Mouse (Mus musculus) midbrain, embryonic 12.5 days (tissue): Measurements from ENCODE around the gene Gm44973. TPM values are rescaled to one million over a fixed set of nuclear protein-coding genes. Genes with fewer than 3 reads are reported as not detected.

Experiments
- ATAC-seq: fragments of 200-750 bp; cut with Nextera tagmentation; 2 replicates; pipeline ENCODE4 v1.8.0; 2017; ENCODE audit warnings: low read depth, moderate TSS enrichment, moderate library complexity; ENCODE audit not compliant: low FRiP score
- H3K27ac ChIP-seq: fragments of 300-500 bp; sonication (generic); replicated peaks from 2 replicates; pipeline ENCODE4 v1.5.1; 2016; ENCODE audit warnings: mild to moderate bottlenecking
- H3K27me3 ChIP-seq: fragments of 300-500 bp; sonication (generic); 2 replicates; pipeline ENCODE4 v1.6.1; 2016; ENCODE audit warnings: mild to moderate bottlenecking
- H3K36me3 ChIP-seq: fragments of 300-500 bp; sonication (generic); 2 replicates; pipeline ENCODE4 v1.6.1; 2016
- H3K4me1 ChIP-seq: fragments of 300-500 bp; sonication (generic); 2 replicates; pipeline ENCODE4 v1.6.1; 2016
- H3K4me2 ChIP-seq: fragments of 300-500 bp; sonication (generic); replicated peaks from 2 replicates; pipeline ENCODE4 v1.6.1; 2016; ENCODE audit warnings: mild to moderate bottlenecking, moderate library complexity
- H3K4me3 ChIP-seq: fragments of 300-500 bp; sonication (generic); 2 replicates; pipeline ENCODE4 v1.5.1; 2016; ENCODE audit warnings: mild to moderate bottlenecking
- H3K9ac ChIP-seq: fragments of 300-500 bp; sonication (generic); replicated peaks from 2 replicates; pipeline ENCODE4 v1.6.1; 2016; ENCODE audit warnings: mild to moderate bottlenecking, moderate library complexity
- H3K9me3 ChIP-seq: fragments of 300-500 bp; sonication (generic); 2 replicates; pipeline ENCODE4 v1.6.1; 2016; ENCODE audit warnings: mild to moderate bottlenecking
- WGBS: fragments of 180-500 bp; shearing (Covaris S2); methylation state at CpG from one replicate; pipeline ENCODE4 v1.1.7; 2016; 5-methylcytosine and 5-hydroxymethylcytosine counted together
- polyA plus RNA-seq: library from polyadenylated mRNA; unstranded; fragments of >200 nt; fragmentation: Nextera tagmentation; extraction: Ambion mirVana; gene quantifications from 2 replicates; pipeline ENCODE4 v1.2.1, GENCODE M21; 2016

The Gm44973 gene
- polyA plus RNA-seq, 1 experiment from 2014 or later, result not detected

DNA sequence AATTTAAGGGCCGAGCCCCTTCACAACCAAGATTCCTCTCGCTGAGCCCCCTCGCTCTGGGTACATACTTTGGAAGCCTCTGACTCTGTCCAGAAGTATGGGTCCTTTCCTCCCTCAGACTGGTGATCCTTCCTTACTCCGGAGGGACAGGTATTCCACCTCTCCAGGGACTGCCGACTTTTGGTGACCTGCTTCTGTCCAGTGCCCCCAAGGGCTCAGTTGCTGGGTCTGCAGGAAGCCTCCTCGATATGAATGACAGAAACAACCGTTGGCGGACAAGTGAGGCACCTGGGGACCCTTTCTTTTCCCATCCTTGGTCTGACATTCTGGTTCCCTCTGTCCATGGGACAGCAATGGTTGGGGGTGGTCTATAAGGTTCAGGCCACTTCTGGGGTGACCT, 42.1 kb downstream of the Gm44973 start:
- Histone ChIP-seq H3K9ac (no peak overlapping the region), H3K4me3 (peak overlapping the region; percentile 48), H3K4me1 (peaks cover 40% of the 10 kb centered on the region), H3K27ac (no peak overlapping the region), H3K27me3 (peaks cover 65% of the 10 kb centered on the region), H3K4me2 (peak overlapping the region; percentile 62), H3K9me3 (no peaks in the 10 kb centered on the region), H3K36me3 (no peaks in the 10 kb centered on the region)
- ATAC-seq, result no peak
- WGBS, result 38% methylated on average over 8 of the region's 8 CpGs

DNA sequence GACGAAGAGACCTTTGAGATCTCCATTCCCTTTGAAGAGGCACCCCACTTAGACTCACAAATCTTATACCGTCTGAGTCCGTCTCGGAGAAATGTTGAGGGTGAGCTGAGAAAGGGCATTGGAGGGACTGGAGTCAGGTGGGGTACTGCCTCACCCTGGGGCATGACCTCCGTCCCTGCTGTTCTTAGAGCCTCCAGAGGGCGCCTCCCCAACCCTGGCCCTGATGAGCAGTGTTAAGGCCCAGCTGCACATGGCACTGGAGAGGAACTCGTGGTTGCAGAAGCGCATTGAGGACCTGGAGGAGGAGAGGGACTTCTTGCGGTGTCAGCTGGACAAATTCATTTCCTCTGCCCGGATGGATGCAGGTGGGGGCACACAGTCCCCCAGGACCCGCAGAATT, 42.5 kb downstream of the Gm44973 start:
- 22% methylated on average over 11 of the region's 11 CpGs for WGBS
- peak overlapping the region; percentile 62; the same call in 1 of the 2 replicates for H3K4me2 ChIP-seq
- H3K4me3 ChIP-seq, result no peak overlapping the region
- H3K27me3 ChIP-seq, result peaks cover 61% of the 10 kb centered on the region
- H3K36me3 ChIP-seq, result no peaks in the 10 kb centered on the region
- H3K9ac ChIP-seq, result no peak overlapping the region
- no peak overlapping the region for H3K27ac ChIP-seq
- no peak for ATAC-seq
- H3K4me1 ChIP-seq, result peaks cover 36% of the 10 kb centered on the region
- no peaks in the 10 kb centered on the region for H3K9me3 ChIP-seq

DNA sequence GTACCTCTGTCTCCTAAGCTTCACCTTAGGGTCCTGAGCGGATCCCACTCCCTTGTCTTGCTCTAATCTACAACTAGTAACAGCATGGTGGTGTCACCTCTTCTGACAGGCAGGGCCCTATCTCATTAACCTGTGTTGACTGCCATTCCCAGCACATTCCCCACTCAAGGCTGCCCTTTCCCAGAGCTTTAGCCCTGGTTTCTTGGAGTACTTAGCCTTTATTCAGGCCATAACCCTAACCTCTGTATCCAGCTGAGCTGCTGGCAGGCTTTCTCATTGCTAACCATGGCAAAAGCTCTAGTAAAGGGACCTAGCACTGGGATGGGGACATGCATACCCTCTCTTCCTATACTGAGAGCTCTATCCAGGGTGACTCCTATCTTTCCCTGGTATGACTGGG, 43.3 kb downstream of the Gm44973 start:
- ATAC-seq, result no peak
- Histone ChIP-seq H3K4me3 (no peak overlapping the region), H3K9ac (no peak overlapping the region), H3K27ac (no peak overlapping the region), H3K4me2 (no peak overlapping the region), H3K36me3 (no peaks in the 10 kb centered on the region), H3K9me3 (no peaks in the 10 kb centered on the region), H3K27me3 (peaks cover 53% of the 10 kb centered on the region), H3K4me1 (peaks cover 35% of the 10 kb centered on the region)
- 91% methylated on average over 1 of the region's 1 CpGs for WGBS

DNA sequence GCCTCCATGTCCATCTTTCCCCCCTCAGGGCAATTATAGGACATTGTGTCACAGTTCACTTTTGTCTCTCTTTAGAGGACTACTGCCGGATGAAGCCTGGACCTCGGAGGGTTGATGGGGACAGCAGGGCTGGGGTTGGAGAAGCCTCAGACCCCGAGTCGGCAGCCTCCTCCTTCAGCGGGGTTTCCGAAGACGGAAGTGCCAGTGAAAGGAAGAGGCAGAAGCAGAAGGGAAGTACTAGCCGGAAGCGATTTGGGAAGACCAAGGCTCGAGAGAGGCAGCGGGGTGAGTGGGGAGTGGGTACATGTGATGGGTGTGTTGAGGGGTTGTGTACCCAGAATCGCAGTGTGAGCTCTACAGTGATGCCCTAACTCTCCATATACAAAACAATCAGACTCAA, 44.1 kb downstream of the Gm44973 start:
- no peak overlapping the region for H3K4me3 ChIP-seq
- 94% methylated on average over 12 of the region's 12 CpGs for WGBS
- H3K36me3 ChIP-seq, result 0 out of 2 replicates have a peak, but pooled peaks cover 3% of the 10 kb centered on the region
- peak overlapping the region; percentile 81; the same call in 1 of the 2 replicates for H3K9ac ChIP-seq
- H3K9me3 ChIP-seq, result no peaks in the 10 kb centered on the region
- no peak for ATAC-seq
- peaks cover 37% of the 10 kb centered on the region for H3K4me1 ChIP-seq
- H3K4me2 ChIP-seq, result no peak overlapping the region
- peak overlapping the region; percentile 99; the same call in 1 of the 2 replicates for H3K27ac ChIP-seq
- peaks cover 45% of the 10 kb centered on the region for H3K27me3 ChIP-seq

DNA sequence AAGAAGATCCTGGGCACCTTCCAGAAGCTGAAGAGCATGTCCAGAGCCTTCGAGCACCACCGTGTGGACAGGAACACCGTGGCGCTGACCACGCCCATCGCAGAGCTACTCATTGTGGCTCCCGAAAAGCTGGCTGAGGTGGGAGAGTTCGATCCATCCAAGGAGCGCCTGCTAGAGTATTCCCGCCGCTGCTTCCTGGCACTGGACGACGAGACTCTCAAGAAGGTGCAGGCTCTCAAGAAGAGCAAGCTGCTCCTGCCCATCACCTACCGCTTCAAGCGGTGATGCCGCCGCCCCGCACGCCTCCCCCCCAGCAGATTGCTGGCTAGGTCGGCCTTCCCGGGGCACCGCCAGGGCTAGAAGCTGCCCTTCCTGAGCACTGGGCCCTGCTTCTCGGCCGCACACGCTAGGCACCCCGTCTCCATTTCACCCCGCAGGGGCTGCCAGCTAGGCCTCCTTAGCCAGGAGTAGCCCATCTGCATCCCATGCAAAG, 45.0 kb downstream of the Gm44973 start:
- Histone ChIP-seq H3K4me2 (peak overlapping the region; percentile 85), H3K4me3 (peak overlapping the region; percentile 61), H3K4me1 (peaks cover 40% of the 10 kb centered on the region), H3K36me3 (0 out of 2 replicates have a peak, but pooled peaks cover 5% of the 10 kb centered on the region), H3K27ac (peak overlapping the region; percentile 99), H3K9me3 (no peaks in the 10 kb centered on the region), H3K9ac (peak overlapping the region; percentile 81), H3K27me3 (peaks cover 36% of the 10 kb centered on the region)
- WGBS, result 4% methylated on average over 27 of the region's 27 CpGs
- ATAC-seq, result peak; percentile 16

DNA sequence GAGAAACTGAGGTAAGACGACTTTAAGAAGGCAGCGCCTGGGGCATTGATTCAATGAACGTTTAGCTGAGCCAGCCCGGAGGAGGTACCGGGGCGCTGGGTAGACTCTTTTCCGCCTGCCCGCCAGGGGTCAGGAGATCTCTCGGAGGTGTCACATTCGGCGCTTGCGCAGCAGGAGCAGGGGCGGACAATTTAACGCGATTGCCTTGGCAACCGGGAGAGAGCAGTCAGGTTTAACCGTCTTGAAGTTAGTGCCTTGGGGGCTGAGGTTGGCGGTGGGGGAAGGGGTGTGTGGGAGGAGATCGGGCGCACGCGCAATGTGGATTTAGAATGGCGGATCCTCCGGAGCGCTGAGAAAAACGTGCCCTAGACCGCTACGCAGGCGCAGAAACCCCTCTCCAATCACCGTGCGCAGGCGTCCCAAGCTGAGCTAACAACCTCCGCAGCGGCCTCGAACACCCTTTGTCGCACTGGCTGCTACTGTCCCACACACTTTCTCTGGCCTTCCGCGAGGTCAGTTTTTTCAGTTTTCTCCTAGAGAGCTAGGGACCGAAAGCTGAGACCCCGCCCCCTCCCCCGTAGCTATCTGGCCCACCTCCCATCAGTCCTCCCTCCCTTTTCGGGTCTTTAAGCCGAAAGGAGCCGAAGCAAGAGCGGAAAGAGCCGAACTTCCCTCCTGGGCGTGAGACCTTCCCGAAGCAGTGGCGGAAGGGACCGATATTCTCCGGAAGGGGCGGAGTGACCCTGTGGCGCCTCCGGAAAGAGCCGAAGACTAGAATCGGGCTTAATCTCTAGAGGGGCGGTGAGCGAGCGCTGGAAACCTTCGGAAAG, 45.9 kb downstream of the Gm44973 start:
- ATAC-seq, result peak; percentile 87
- Histone ChIP-seq H3K4me2 (peak overlapping the region; percentile 85), H3K27ac (peak overlapping the region; percentile 99), H3K36me3 (peaks cover 10% of the 10 kb centered on the region; the same call in 1 of the 2 replicates), H3K27me3 (peaks cover 27% of the 10 kb centered on the region), H3K4me1 (peaks cover 40% of the 10 kb centered on the region), H3K9ac (peak overlapping the region; percentile 81), H3K9me3 (no peaks in the 10 kb centered on the region), H3K4me3 (peak overlapping the region; percentile 61)
- WGBS, result under 1% methylated on average over 60 of the region's 60 CpGs

DNA sequence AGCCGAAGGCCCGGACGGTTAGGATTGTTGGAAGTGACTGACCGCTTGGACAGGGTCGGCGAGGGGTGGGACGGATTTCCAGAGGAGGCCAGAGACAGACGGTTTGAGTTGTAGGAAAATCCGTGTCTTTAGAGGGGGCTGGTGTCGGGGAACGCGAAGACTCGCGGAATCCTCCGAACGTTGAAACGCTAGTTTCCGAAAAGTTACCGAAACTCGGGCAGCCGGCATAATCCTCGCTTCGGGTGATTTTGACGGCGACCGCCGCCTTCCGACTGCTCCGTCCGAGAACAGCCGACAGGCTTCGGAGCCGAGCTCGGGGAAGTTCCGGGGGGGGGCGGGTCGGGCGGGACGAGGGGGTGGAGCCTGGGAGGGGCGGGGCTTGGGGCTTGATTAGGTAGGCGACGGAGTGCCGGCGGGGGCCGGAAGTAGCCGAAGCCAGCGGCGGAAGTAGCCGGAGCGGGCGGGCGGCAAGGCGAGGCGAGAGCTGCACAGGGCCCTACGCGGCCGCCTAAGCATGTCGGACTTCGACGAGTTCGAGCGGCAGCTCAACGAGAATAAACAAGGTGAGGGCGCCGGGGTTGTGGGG, 46.6 kb downstream of the Gm44973 start, which contains the start of gene U2af2:
U2af2 (plus strand) TSS at position 370 of the 586 bp plus-strand sequence.
- H3K9me3 ChIP-seq, result no peaks in the 10 kb centered on the region
- peaks cover 20% of the 10 kb centered on the region for H3K27me3 ChIP-seq
- ATAC-seq, result peak; percentile 80
- peak within 1 kb of the TSS; percentile 81 for H3K9ac ChIP-seq
- H3K27ac ChIP-seq, result peak within 1 kb of the TSS; percentile 99
- under 1% methylated on average over 63 of the region's 65 CpGs for WGBS
- H3K4me3 ChIP-seq, result peak within 1 kb of the TSS; percentile 61
- H3K4me2 ChIP-seq, result peak within 1 kb of the TSS; percentile 85
- peaks cover 37% of the 10 kb centered on the region for H3K4me1 ChIP-seq
- peaks cover 17% of the 10 kb centered on the region for H3K36me3 ChIP-seq

DNA sequence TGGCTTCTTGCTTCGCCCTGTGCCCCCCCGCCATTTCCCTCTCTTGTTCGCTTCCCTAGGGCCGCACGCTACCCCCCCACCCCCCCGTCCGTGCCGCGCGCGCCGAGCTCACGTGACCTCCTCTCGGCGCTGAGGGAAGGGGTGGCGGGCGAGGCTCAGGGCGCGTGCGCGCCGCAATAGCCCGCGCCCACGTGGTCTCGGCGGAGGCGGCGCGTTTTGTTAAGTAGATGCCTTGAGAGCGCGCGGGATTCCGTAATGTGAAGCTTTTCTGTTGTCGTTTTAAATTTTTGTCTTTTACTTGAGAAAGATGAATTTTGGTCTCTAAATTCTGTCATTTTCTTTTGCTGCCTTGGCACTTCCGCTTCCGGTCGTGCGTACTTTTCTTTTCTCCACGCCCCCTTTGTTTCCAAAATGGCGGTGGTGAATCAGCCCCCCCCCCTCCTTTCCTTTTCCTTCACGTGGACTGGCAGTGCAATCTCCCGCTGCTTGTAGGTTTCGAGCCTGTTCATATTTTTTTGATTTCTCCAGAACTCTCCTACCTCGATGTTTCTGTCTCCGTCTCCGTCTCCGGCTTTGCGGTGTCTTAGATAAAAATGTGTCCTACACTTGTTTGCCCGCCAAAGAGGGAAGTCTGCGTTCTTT, 47.2 kb downstream of the Gm44973 start:
- Histone ChIP-seq H3K9ac (peak overlapping the region; percentile 81), H3K9me3 (no peaks in the 10 kb centered on the region), H3K4me2 (peak overlapping the region; percentile 85), H3K36me3 (peaks cover 23% of the 10 kb centered on the region), H3K27me3 (peaks cover 14% of the 10 kb centered on the region), H3K4me1 (peaks cover 33% of the 10 kb centered on the region), H3K27ac (peak overlapping the region; percentile 99), H3K4me3 (peak overlapping the region; percentile 61)
- WGBS, result under 1% methylated on average over 34 of the region's 51 CpGs
- peak; percentile 44 for ATAC-seq

DNA sequence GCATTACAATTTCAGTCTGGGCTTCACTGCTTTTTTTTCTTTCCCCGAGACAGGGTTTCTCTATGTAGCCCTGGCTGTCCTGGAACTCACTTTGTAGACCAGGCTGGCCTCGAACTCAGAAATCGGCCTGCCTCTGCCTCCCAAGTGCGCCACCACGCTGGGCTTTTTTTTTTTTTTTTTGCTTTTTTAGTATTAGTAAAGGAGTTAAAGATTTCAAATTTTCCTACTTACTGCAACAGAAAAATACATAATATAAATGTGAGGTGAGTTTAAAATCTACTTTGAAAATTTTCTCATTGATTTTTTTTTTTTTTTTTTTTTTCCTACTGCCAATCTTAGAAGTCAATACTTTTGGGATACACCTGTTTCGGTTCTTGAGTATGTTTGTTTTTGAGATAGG, 49.6 kb downstream of the Gm44973 start:
- H3K9ac ChIP-seq, result no peak overlapping the region
- no peak overlapping the region for H3K4me3 ChIP-seq
- no peak overlapping the region for H3K27ac ChIP-seq
- H3K27me3 ChIP-seq, result no peaks in the 10 kb centered on the region
- no peak for ATAC-seq
- 96% methylated on average over 6 of the region's 6 CpGs for WGBS
- H3K9me3 ChIP-seq, result no peaks in the 10 kb centered on the region
- H3K4me2 ChIP-seq, result no peak overlapping the region
- peaks cover 47% of the 10 kb centered on the region for H3K36me3 ChIP-seq
- peaks cover 27% of the 10 kb centered on the region for H3K4me1 ChIP-seq

DNA sequence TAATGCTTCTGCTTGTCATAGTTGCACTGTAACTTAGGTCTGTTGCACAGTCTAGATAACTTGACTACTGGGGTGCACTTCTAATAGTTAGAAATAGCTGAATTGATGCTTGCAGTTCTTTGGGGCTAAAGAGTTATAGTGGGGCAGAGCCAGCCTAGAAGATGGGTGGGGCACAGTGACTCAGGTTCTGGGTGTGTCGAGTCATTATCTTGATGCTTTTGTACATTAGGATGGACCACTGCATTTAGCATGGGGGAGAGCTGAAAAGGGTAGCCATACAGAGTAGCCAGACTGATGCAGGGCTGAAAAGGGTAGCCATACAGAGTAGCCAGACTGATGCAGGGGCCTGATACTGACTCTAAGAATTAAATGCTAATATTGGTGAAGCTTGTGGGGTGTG, 58.3 kb downstream of the Gm44973 start:
- no peaks in the 10 kb centered on the region for H3K27me3 ChIP-seq
- ATAC-seq, result no peak
- no peak overlapping the region for H3K27ac ChIP-seq
- H3K9ac ChIP-seq, result no peak overlapping the region
- H3K4me2 ChIP-seq, result no peak overlapping the region
- H3K9me3 ChIP-seq, result no peaks in the 10 kb centered on the region
- no peaks in the 10 kb centered on the region for H3K4me1 ChIP-seq
- H3K36me3 ChIP-seq, result peaks cover 96% of the 10 kb centered on the region
- WGBS, result 97% methylated on average over 1 of the region's 1 CpGs
- H3K4me3 ChIP-seq, result no peak overlapping the region

DNA sequence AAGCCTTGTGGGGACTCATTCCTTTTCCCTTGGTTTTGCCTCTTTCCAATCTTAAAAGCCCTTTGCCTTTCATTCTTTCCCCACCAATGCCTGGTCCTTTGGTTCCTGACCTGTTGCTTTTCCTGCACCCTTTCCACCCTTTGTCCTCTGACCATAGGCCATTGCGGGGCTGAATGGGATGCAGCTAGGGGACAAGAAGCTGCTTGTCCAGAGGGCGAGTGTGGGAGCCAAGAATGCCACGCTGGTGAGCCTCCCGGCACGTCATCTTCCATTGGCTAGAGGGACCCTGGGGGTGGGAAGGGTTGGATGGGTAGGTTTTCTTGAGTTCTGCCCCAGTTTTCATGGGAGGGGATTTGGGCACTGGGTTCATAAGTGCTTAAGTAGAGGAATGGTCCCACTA, 59.7 kb downstream of the Gm44973 start:
- Histone ChIP-seq H3K9me3 (no peaks in the 10 kb centered on the region), H3K4me1 (no peaks in the 10 kb centered on the region), H3K27me3 (no peaks in the 10 kb centered on the region), H3K36me3 (peaks cover 87% of the 10 kb centered on the region), H3K4me3 (no peak overlapping the region), H3K27ac (no peak overlapping the region), H3K9ac (no peak overlapping the region), H3K4me2 (no peak overlapping the region)
- ATAC-seq, result no peak
- WGBS, result 90% methylated on average over 5 of the region's 5 CpGs

DNA sequence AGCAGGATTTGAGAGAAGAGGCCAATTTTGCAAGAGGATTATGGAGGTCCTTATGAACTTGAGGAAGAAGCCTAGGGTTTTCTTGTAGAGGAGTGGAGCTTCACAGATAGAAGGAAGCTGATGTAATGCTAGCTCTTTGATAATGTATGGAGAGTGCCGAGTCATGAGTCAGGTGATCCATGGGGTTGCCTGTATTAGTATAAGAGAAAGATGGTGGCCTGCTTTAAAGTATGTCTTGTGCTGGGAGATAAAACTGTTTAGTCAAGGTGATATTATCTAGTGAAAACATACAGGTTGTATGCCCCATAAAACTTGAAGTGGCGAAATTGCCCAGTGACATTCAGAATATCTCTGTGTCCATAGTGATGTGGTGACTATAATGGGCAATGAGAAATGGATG, 61.6 kb downstream of the Gm44973 start:
- Histone ChIP-seq H3K4me2 (no peak overlapping the region), H3K27me3 (no peaks in the 10 kb centered on the region), H3K27ac (no peak overlapping the region), H3K9ac (no peak overlapping the region), H3K4me1 (peaks cover 10% of the 10 kb centered on the region), H3K4me3 (no peak overlapping the region), H3K9me3 (no peaks in the 10 kb centered on the region), H3K36me3 (peaks cover 68% of the 10 kb centered on the region)
- no peak for ATAC-seq
- 94% methylated on average over 2 of the region's 2 CpGs for WGBS
